Mouse (Mus musculus) spleen, adult 18-20 months (tissue): ENCODE results near the gene Dmgdh.

Experiments
- DNase-seq, 2 experiments: peaks; one replicate each; pipeline ENCODE4 v3.0.0; 2022; ENCODE audit warnings: mixed read lengths in 2 of 2

Gene Dmgdh

DNA sequence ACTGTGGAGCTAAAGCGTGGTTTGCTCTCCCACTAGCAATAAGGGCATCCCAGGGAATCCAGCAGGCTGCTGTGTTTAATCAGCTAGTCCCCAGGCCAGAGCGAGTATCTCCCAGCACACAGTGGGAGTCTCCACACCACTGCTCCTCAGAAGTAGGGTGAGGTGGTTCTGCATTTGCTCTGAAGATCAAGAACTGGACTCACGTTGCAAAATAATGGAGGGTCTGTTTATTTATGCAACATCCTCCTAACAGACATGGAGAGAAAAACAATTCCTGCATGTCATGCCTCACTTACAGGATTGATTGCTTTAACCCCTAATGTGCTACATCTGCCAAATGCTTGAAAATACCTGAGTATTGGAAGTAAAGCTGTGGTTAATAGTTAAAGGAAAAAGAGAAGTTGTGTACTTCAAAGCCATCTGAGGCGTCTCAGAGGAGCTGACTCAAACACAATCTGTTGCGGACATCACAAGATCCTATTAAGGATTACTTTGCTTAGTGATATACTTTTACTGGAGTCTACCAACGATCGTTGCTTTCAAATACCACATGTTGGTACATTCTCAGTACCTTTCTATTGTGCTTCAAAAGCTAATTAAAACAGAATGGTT lies 99.6 kb downstream of the Dmgdh start:
- no peak for DNase-seq

GRCm38 (mm10) chr13:93782823-93783222 lies 108.6 kb downstream of the Dmgdh start:
- DNase-seq: no peak

- peak; percentile 12 to 23 for DNase-seq
Measured at GRCm38 (mm10) chr13:93785329-93785728, 111.1 kb downstream of the Dmgdh start.

- no peak for DNase-seq
Measured at GRCm38 (mm10) chr13:93786051-93786450, 111.8 kb downstream of the Dmgdh start.

DNA sequence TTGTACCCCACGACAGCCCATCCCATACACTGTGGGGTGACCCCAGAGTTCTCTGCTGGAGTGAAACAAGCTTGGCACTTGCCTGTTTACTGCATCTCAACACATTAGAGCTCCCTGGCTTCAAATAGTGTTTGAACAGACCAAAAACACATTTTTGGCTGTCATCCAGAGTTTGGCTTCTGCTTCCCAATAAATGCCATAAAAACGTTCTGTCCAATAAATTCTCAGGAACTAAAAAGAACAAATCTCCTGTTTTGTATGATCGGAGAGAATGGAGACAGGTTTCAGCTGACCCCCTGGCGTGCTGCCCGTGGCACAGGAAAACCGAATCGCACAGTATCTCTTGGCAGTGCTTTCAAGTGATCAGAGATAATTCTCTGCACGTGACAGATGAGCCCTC lies 113.4 kb downstream of the Dmgdh start:
- no peak for DNase-seq

DNA sequence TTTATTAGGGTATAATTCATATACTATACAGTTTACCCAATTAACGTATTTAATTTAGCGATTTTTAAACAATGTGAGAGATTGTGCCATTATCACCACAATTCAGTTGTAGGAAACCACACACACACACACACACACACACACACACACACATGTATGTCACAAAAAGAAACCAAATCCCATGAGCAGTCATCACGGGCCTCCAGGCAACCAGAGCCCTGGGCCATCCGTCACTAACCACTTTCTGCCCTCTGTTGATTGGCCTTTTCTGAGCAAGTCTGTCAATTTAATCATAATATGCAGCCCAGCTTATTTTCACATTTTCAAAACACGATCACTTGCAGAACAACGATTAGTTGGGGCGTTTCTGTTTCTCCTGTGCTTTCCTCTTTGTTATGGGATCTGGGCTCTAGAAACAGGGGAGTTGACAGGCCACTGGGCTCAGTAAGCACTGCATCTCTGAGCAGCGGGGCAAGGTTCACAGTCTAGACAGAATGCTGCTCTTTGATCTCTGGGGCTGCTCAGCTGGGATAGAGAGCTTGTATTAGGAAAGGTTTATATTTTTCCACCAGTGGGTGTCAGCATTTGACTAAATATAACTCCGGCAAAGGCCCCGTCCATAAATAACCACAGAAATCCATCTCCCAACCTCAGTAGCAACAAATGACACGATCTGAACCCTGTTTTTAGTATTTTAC lies 118.9 kb downstream of the Dmgdh start:
- no peak for DNase-seq

GRCm38 (mm10) chr13:93793643-93794182 lies 119.5 kb downstream of the Dmgdh start:
- no peak for DNase-seq

- no peak for DNase-seq
Measured at GRCm38 (mm10) chr13:93797011-93797600, 122.9 kb downstream of the Dmgdh start.
